Mouse (Mus musculus): ENCODE data around the gene Gtpbp3. TPM values are rescaled to one million over a fixed set of nuclear protein-coding genes. Genes with fewer than 3 reads are reported as not detected.

Gene Gtpbp3
- polyA plus RNA-seq, 1 experiment = 6.1 TPM

- Histone ChIP-seq H3K36me3 (ENCODE audit: control insufficient read depth, insufficient read depth, low read length) (no peaks in the 10 kb centered on the region), H3K4me1 (ENCODE audit: control insufficient read depth, insufficient read depth, low read length) (peaks cover 19% of the 10 kb centered on the region), H3K27ac (ENCODE audit: control insufficient read depth, insufficient read depth, low read depth, low read length) (no peak overlapping the region), H3K4me3 (ENCODE audit: control insufficient read depth, low read depth, low read length) (no peak overlapping the region), H3K27me3 (ENCODE audit: control insufficient read depth, insufficient read depth, low read length) (no peaks in the 10 kb centered on the region)
- TF ChIP-seq POLR2A (IDR thresholded peaks at IDR 0.05; ENCODE audit: control insufficient read depth, low read depth, low read length) (no peak), CTCF (IDR thresholded peaks at IDR 0.05; ENCODE audit: control insufficient read depth, insufficient read depth, insufficient replicate concordance, low read depth, low read length) (no peak)
These were observed 12.2 kb upstream of the Gtpbp3 start for GRCm38 (mm10) chr8:71475702-71476075.

- H3K36me3 ChIP-seq (ENCODE audit: control insufficient read depth, insufficient read depth, low read length) = no peaks in the 10 kb centered on the region
These were observed 11.6 kb upstream of the Gtpbp3 start for GRCm38 (mm10) chr8:71476099-71476940.

GRCm38 (mm10) chr8:71477196-71477845 is 10.6 kb upstream of the Gtpbp3 start:
- no peak overlapping the region for H3K27ac ChIP-seq (ENCODE audit: control insufficient read depth, insufficient read depth, low read depth, low read length)
- H3K4me3 ChIP-seq (ENCODE audit: control insufficient read depth, low read depth, low read length) = no peak overlapping the region
- H3K27me3 ChIP-seq (ENCODE audit: control insufficient read depth, insufficient read depth, low read length) = no peaks in the 10 kb centered on the region
- TF ChIP-seq CTCF (IDR thresholded peaks at IDR 0.05; ENCODE audit: control insufficient read depth, insufficient read depth, insufficient replicate concordance, low read depth, low read length) = peak; percentile 55; the same call in 1 of the 2 replicates
- no peak for TF ChIP-seq POLR2A (IDR thresholded peaks at IDR 0.05; ENCODE audit: control insufficient read depth, low read depth, low read length)
- peaks cover 28% of the 10 kb centered on the region for H3K4me1 ChIP-seq (ENCODE audit: control insufficient read depth, insufficient read depth, low read length)
- H3K36me3 ChIP-seq (ENCODE audit: control insufficient read depth, insufficient read depth, low read length) = no peaks in the 10 kb centered on the region

More at GRCm38 (mm10) chr8:71476099-71476940, 11.6 kb upstream of the Gtpbp3 start:
- H3K27ac ChIP-seq (ENCODE audit: control insufficient read depth, insufficient read depth, low read depth, low read length) = peak overlapping the region; percentile 67
- TF ChIP-seq POLR2A (IDR thresholded peaks at IDR 0.05; ENCODE audit: control insufficient read depth, low read depth, low read length) (no peak), CTCF (IDR thresholded peaks at IDR 0.05; ENCODE audit: control insufficient read depth, insufficient read depth, insufficient replicate concordance, low read depth, low read length) (no peak)
- no peaks in the 10 kb centered on the region for H3K27me3 ChIP-seq (ENCODE audit: control insufficient read depth, insufficient read depth, low read length)
- peaks cover 25% of the 10 kb centered on the region for H3K4me1 ChIP-seq (ENCODE audit: control insufficient read depth, insufficient read depth, low read length)
- peak overlapping the region; percentile 88 for H3K4me3 ChIP-seq (ENCODE audit: control insufficient read depth, low read depth, low read length)

- no peak overlapping the region for H3K27ac ChIP-seq (ENCODE audit: control insufficient read depth, insufficient read depth, low read depth, low read length)
- no peak for TF ChIP-seq POLR2A (IDR thresholded peaks at IDR 0.05; ENCODE audit: control insufficient read depth, low read depth, low read length)
- TF ChIP-seq CTCF (IDR thresholded peaks at IDR 0.05; ENCODE audit: control insufficient read depth, insufficient read depth, insufficient replicate concordance, low read depth, low read length) = no peak
- H3K4me1 ChIP-seq (ENCODE audit: control insufficient read depth, insufficient read depth, low read length) = peaks cover 28% of the 10 kb centered on the region
- H3K4me3 ChIP-seq (ENCODE audit: control insufficient read depth, low read depth, low read length) = no peak overlapping the region
- no peaks in the 10 kb centered on the region for H3K27me3 ChIP-seq (ENCODE audit: control insufficient read depth, insufficient read depth, low read length)
- H3K36me3 ChIP-seq (ENCODE audit: control insufficient read depth, insufficient read depth, low read length) = no peaks in the 10 kb centered on the region
These were observed 9.0 kb upstream of the Gtpbp3 start for GRCm38 (mm10) chr8:71478943-71479342.

GRCm38 (mm10) chr8:71483932-71484331 is 4.0 kb upstream of the Gtpbp3 start:
- Histone ChIP-seq H3K4me1 (ENCODE audit: control insufficient read depth, insufficient read depth, low read length) (peaks cover 34% of the 10 kb centered on the region), H3K4me3 (ENCODE audit: control insufficient read depth, low read depth, low read length) (no peak overlapping the region), H3K27me3 (ENCODE audit: control insufficient read depth, insufficient read depth, low read length) (no peaks in the 10 kb centered on the region), H3K27ac (ENCODE audit: control insufficient read depth, insufficient read depth, low read depth, low read length) (no peak overlapping the region), H3K36me3 (ENCODE audit: control insufficient read depth, insufficient read depth, low read length) (no peaks in the 10 kb centered on the region)
- TF ChIP-seq CTCF (IDR thresholded peaks at IDR 0.05; ENCODE audit: control insufficient read depth, insufficient read depth, insufficient replicate concordance, low read depth, low read length) (no peak), POLR2A (IDR thresholded peaks at IDR 0.05; ENCODE audit: control insufficient read depth, low read depth, low read length) (no peak)

- TF ChIP-seq CTCF (IDR thresholded peaks at IDR 0.05; ENCODE audit: control insufficient read depth, insufficient read depth, insufficient replicate concordance, low read depth, low read length) (no peak), POLR2A (IDR thresholded peaks at IDR 0.05; ENCODE audit: control insufficient read depth, low read depth, low read length) (no peak)
- no peak overlapping the region for H3K4me3 ChIP-seq (ENCODE audit: control insufficient read depth, low read depth, low read length)
- H3K27ac ChIP-seq (ENCODE audit: control insufficient read depth, insufficient read depth, low read depth, low read length) = no peak overlapping the region
- H3K27me3 ChIP-seq (ENCODE audit: control insufficient read depth, insufficient read depth, low read length) = no peaks in the 10 kb centered on the region
- peaks cover 39% of the 10 kb centered on the region for H3K4me1 ChIP-seq (ENCODE audit: control insufficient read depth, insufficient read depth, low read length)
- H3K36me3 ChIP-seq (ENCODE audit: control insufficient read depth, insufficient read depth, low read length) = no peaks in the 10 kb centered on the region
These were observed 3.2 kb upstream of the Gtpbp3 start for GRCm38 (mm10) chr8:71484736-71485135.

All from testis, adult 2 months (tissue).